Mouse (Mus musculus): ENCODE results near the gene Npy4r.

The Npy4r gene

GRCm38 (mm10) chr14:34120016-34120910 is 32.0 kb downstream of the Npy4r start:
- DNase-seq (ENCODE audit: low spot score in 2 of 2): no peak

GRCm38 (mm10) chr14:34119046-34119723 is 33.1 kb downstream of the Npy4r start:
- DNase-seq (ENCODE audit: low spot score in 2 of 2): no peak

- no peak for DNase-seq (ENCODE audit: low spot score in 2 of 2)
These were observed 38.0 kb downstream of the Npy4r start for GRCm38 (mm10) chr14:34114311-34114710.

GRCm38 (mm10) chr14:34107594-34107993 is 44.7 kb downstream of the Npy4r start:
- no peak for DNase-seq (ENCODE audit: low spot score in 2 of 2)

GRCm38 (mm10) chr14:34106389-34107062 is 45.8 kb downstream of the Npy4r start:
- no peak for DNase-seq (ENCODE audit: low spot score in 2 of 2)

GRCm38 (mm10) chr14:34104892-34105291 is 47.4 kb downstream of the Npy4r start:
- peak; percentile 18 to 53 for DNase-seq (ENCODE audit: low spot score in 2 of 2)

- no peak for DNase-seq (ENCODE audit: low spot score in 2 of 2)
These were observed 48.4 kb downstream of the Npy4r start for GRCm38 (mm10) chr14:34103855-34104254.

GRCm38 (mm10) chr14:34102601-34103000 is 49.7 kb downstream of the Npy4r start, which contains the start of gene A630023A22Rik:
A630023A22Rik (minus strand) TSS chr14:34102754.
- DNase-seq (ENCODE audit: low spot score in 2 of 2): no peak

- DNase-seq (ENCODE audit: low spot score in 2 of 2): no peak
These were observed 56.1 kb downstream of the Npy4r start for GRCm38 (mm10) chr14:34096161-34096560.
